Mouse (Mus musculus) stomach, embryonic 14.5 days (tissue): Measurements from ENCODE around the gene Foxq1. TPM values are rescaled to one million over a fixed set of nuclear protein-coding genes. Genes with fewer than 3 reads are reported as not detected.

Source experiments
- ATAC-seq: fragments of 200-750 bp; cut with Nextera tagmentation; 2 replicates; pipeline ENCODE4 v1.8.0; 2017; ENCODE audit warnings: low read depth, moderate TSS enrichment; ENCODE audit not compliant: insufficient number of reproducible peaks, insufficient read depth, low FRiP score
- H3K27ac ChIP-seq: fragments of 300-500 bp; sonication (generic); 2 replicates; pipeline ENCODE4 v1.5.1; 2014; ENCODE audit warnings: mild to moderate bottlenecking, low read length, moderate library complexity, mixed read lengths
- H3K27me3 ChIP-seq: fragments of 300-500 bp; sonication (generic); 2 replicates; pipeline ENCODE4 v1.6.1; 2014; ENCODE audit warnings: low read length, control low read depth, mixed read lengths; ENCODE audit not compliant: control insufficient read depth, insufficient read depth
- H3K36me3 ChIP-seq: fragments of 300-500 bp; sonication (generic); 2 replicates; pipeline ENCODE4 v1.6.1; 2014; ENCODE audit warnings: mild to moderate bottlenecking, control low read depth, low read length, moderate library complexity, mixed read lengths; ENCODE audit not compliant: control insufficient read depth, insufficient read depth
- H3K4me1 ChIP-seq: fragments of 300-500 bp; sonication (generic); 2 replicates; pipeline ENCODE4 v1.6.1; 2014; ENCODE audit warnings: low read length, control low read depth, mixed read lengths; ENCODE audit not compliant: control insufficient read depth, insufficient read depth
- H3K4me2 ChIP-seq: fragments of 300-500 bp; sonication (generic); replicated peaks from 2 replicates; pipeline ENCODE4 v1.6.1; 2014; ENCODE audit warnings: low read depth, low read length, control low read depth
- H3K4me3 ChIP-seq: fragments of 300-500 bp; sonication (generic); 2 replicates; pipeline ENCODE4 v1.5.1; 2014; ENCODE audit warnings: low read depth, low read length, control low read depth
- H3K9ac ChIP-seq: fragments of 300-500 bp; sonication (generic); replicated peaks from 2 replicates; pipeline ENCODE4 v1.6.1; 2014; ENCODE audit warnings: low read depth, mild to moderate bottlenecking, control low read depth, low read length, moderate library complexity, mixed read lengths
- H3K9me3 ChIP-seq: fragments of 300-500 bp; sonication (generic); 2 replicates; pipeline ENCODE4 v1.6.1; 2016; ENCODE audit warnings: low read depth, low read length, control low read depth; ENCODE audit not compliant: control insufficient read depth
- WGBS: fragments of 180-500 bp; shearing (Covaris S2); extraction: QIAGEN DNeasy Blood & Tissue Kit; methylation state at CpG from one replicate; pipeline ENCODE4 v1.1.7; 2014; 5-methylcytosine and 5-hydroxymethylcytosine counted together
- polyA plus RNA-seq: library from polyadenylated mRNA; unstranded; fragments of >200 nt; fragmentation: Nextera tagmentation; extraction: Ambion mirVana; gene quantifications from 2 replicates; pipeline ENCODE4 v1.2.1, GENCODE M21; 2014

Foxq1 gene
- polyA plus RNA-seq, 1 experiment from 2014 or later, result 16.7 TPM

DNA sequence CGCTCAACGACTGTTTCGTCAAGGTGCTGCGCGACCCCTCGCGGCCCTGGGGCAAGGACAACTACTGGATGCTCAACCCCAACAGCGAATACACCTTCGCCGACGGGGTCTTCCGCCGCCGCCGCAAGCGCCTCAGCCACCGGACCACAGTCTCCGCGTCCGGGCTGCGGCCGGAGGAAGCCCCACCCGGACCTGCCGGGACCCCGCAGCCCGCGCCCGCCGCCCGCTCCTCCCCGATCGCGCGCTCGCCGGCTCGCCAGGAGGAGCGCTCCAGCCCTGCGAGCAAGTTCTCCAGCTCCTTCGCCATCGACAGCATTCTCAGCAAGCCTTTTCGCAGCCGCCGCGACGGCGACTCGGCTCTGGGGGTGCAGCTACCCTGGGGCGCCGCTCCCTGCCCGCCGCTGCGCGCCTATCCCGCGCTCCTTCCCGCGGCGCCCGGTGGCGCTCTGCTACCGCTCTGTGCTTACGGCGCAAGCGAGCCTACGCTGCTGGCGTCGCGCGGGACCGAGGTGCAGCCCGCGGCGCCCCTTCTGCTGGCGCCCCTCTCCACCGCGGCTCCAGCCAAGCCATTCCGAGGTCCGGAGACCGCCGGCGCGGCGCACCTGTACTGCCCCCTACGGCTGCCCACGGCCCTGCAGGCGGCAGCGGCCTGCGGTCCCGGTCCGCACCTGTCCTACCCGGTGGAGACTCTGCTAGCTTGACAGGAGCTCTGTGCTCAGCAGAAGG lies 3.6 kb downstream of the Foxq1 start:
- Histone ChIP-seq H3K9me3 (no peaks in the 10 kb centered on the region), H3K4me1 (no peaks in the 10 kb centered on the region), H3K4me2 (peak overlapping the region; percentile 99), H3K4me3 (peak overlapping the region; percentile 36), H3K27me3 (0 out of 2 replicates have a peak, but pooled peaks cover 7% of the 10 kb centered on the region), H3K9ac (peak overlapping the region; percentile 77), H3K27ac (peak overlapping the region; percentile 52), H3K36me3 (no peaks in the 10 kb centered on the region)
- ATAC-seq, result peak; percentile 63
- WGBS, result under 1% methylated on average over 92 of the region's 92 CpGs

DNA sequence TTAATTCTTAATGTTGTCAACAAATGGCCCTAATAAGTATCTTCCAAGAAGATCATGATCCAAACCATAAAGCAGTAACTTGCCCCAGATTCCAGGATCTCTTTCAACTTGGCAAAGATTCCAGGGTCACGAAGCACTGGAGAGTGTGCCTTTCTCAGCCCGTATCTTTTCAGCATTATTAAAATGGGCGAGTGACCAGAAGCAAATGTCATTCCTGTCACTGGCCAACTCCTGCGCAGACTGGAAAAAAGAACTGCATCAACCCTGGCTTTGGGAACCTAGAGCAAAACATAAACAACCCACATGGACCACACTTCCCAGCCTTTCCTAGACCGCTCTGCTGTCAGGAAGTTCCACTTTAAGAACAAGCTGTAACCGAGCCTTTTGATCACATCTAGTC lies 8.5 kb downstream of the Foxq1 start:
- Histone ChIP-seq H3K36me3 (no peaks in the 10 kb centered on the region), H3K4me3 (no peak overlapping the region), H3K9me3 (no peaks in the 10 kb centered on the region), H3K4me1 (0 out of 2 replicates have a peak, but pooled peaks cover 5% of the 10 kb centered on the region), H3K27ac (no peak overlapping the region), H3K9ac (no peak overlapping the region), H3K27me3 (0 out of 2 replicates have a peak, but pooled peaks cover 3% of the 10 kb centered on the region), H3K4me2 (no peak overlapping the region)
- no peak for ATAC-seq
- 50% methylated on average over 6 of the region's 6 CpGs for WGBS

DNA sequence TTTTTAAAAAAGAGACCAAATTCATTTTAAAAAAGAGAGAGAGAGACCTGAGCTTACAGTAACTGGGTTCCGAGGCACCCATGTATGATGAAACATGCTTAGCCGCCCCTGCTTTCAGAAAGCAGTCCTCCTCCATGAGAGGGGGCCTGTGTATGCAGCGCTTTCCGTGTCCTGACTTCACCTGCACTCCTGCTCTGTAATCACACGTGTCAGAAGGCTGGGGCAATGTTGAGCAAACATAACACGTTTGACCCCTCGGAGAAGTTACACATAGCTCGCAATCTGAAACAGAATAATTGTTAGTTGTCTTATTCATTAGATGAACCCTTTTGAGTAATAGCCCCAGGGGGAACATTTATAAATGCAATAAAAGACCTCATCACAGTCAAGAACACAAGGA lies 11.2 kb downstream of the Foxq1 start:
- Histone ChIP-seq H3K4me3 (no peak overlapping the region), H3K9me3 (no peaks in the 10 kb centered on the region), H3K9ac (no peak overlapping the region), H3K36me3 (no peaks in the 10 kb centered on the region), H3K4me2 (no peak overlapping the region), H3K27ac (peak overlapping the region; percentile 23), H3K4me1 (0 out of 2 replicates have a peak, but pooled peaks cover 5% of the 10 kb centered on the region), H3K27me3 (no peaks in the 10 kb centered on the region)
- 67% methylated on average over 8 of the region's 8 CpGs for WGBS
- ATAC-seq, result peak; percentile 61; the same call in 1 of the 2 replicates

DNA sequence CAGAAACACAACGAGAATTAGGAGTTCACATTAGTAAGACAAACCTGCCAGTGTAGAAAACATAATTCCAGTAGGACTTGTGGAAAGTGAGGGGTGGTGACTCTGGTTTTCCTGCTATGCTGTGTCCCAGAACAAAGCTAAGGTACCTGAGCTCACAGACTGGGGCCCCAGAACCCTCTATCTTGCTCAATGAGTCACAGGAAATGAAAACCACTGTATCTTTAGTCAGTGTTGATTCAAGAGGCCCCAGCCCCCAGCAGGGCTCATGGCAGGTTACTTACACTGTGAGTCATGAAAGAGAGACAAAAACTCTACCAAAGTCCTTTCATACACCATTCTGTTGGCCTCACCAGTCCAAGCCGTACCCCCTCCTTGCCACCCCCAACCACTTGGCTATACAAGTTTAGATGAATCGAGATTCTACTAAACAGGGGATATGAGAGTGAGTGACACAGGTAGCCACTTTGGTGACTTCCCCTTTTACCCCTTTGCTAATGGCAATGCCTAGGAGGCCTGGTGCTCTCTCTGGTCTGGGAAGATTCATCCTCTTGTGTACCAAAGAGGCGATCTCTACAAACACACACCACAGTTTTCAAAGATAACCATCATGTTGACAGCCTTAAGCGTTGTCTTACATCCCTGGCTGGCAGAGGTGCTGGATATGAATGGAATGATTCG lies 11.8 kb downstream of the Foxq1 start:
- no peak overlapping the region for H3K4me2 ChIP-seq
- no peaks in the 10 kb centered on the region for H3K27me3 ChIP-seq
- peak; percentile 95 for ATAC-seq

DNA sequence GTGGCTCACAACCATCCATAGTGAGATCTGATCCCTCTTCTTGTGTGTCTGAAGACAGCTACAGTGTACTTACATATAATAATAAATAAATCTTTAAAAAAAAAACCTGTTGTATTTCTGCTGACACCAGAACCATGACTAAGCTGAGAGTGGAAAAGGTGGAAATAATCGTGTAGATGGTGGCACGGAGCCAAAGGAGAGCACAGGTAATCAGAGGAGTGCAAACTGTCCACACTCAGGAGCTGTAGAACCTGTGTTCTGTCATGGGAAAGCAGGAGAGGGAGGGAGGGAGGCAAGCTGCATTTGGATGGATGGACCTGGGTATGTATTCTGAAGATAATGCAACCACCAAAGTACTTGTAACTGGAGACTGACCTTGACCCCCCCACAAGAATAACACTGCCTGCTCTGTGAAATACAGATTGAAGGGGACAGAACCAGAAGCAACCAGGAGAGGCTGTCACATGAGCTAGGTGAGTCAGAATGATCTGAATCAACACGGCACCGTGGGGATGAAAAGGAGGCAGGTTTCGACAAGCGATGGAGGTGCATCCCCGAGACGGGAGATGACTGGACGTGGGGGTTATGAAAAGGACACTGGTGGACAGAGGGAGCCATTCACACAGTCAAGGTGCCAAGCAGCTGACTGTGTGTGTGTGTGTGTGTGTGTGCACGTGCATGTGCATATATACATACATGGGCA lies 17.0 kb downstream of the Foxq1 start:
- Histone ChIP-seq H3K36me3 (no peaks in the 10 kb centered on the region), H3K27me3 (no peaks in the 10 kb centered on the region), H3K4me1 (no peaks in the 10 kb centered on the region), H3K27ac (no peak overlapping the region), H3K4me3 (no peak overlapping the region), H3K9me3 (no peaks in the 10 kb centered on the region), H3K4me2 (no peak overlapping the region), H3K9ac (no peak overlapping the region)
- peak; percentile 37; the same call in 1 of the 2 replicates for ATAC-seq
- 80% methylated on average over 10 of the region's 10 CpGs for WGBS

More for the DNA sequence above, 11.8 kb downstream of the Foxq1 start:
- peak overlapping the region; percentile 23 for H3K27ac ChIP-seq
- no peaks in the 10 kb centered on the region for H3K36me3 ChIP-seq
- 76% methylated on average over 6 of the region's 6 CpGs for WGBS
- H3K9ac ChIP-seq, result no peak overlapping the region
- H3K4me1 ChIP-seq, result 0 out of 2 replicates have a peak, but pooled peaks cover 5% of the 10 kb centered on the region
- no peak overlapping the region for H3K4me3 ChIP-seq
- H3K9me3 ChIP-seq, result no peaks in the 10 kb centered on the region

DNA sequence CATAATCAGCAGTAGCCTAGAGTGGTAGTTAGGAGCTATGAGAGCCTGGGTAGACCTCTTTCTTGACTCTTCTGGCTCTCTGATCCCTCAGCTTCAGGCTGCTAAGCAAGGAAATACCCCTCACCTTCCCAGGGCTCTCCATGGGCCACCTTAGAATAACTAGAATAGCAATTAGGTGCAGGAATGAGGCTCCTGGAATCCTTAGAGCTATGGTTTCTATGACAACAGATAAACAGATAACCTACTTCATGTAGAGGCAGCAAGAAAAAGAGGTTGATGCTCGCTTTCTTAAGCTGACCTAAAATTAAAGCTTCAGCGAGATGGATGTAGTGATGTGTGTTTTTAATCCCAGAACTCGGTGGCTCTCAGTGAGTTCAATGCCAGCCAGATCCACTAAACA lies 18.7 kb downstream of the Foxq1 start:
- H3K9me3 ChIP-seq, result no peaks in the 10 kb centered on the region
- H3K36me3 ChIP-seq, result no peaks in the 10 kb centered on the region
- H3K9ac ChIP-seq, result no peak overlapping the region
- no peaks in the 10 kb centered on the region for H3K27me3 ChIP-seq
- no peak overlapping the region for H3K4me2 ChIP-seq
- ATAC-seq, result no peak
- no peaks in the 10 kb centered on the region for H3K4me1 ChIP-seq
- H3K27ac ChIP-seq, result no peak overlapping the region
- H3K4me3 ChIP-seq, result no peak overlapping the region
- 81% methylated on average over 3 of the region's 3 CpGs for WGBS

DNA sequence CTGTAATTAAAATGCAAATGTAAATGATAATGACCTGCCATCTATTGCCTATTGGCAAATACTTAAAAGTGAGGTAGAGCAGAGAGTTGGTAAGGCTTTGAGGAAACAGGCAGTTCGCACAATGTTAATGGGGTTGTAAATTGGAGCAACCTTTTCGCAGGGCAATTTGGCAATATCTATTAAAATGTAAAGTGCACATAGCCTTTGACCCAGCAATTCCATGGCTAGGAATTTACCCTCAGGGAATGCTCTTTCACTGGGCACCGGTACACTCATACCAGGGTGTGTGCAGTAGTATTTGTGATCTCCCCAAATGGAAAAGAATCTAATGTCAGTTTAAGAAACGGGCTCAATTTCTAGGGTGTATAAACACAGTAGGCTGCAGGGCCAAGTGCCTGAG lies 20.8 kb downstream of the Foxq1 start:
- WGBS, result 68% methylated on average over 4 of the region's 4 CpGs
- H3K36me3 ChIP-seq, result no peaks in the 10 kb centered on the region
- no peak overlapping the region for H3K27ac ChIP-seq
- ATAC-seq, result no peak
- no peaks in the 10 kb centered on the region for H3K4me1 ChIP-seq
- no peaks in the 10 kb centered on the region for H3K27me3 ChIP-seq
- H3K4me2 ChIP-seq, result no peak overlapping the region
- H3K4me3 ChIP-seq, result no peak overlapping the region
- H3K9me3 ChIP-seq, result no peaks in the 10 kb centered on the region
- no peak overlapping the region for H3K9ac ChIP-seq

DNA sequence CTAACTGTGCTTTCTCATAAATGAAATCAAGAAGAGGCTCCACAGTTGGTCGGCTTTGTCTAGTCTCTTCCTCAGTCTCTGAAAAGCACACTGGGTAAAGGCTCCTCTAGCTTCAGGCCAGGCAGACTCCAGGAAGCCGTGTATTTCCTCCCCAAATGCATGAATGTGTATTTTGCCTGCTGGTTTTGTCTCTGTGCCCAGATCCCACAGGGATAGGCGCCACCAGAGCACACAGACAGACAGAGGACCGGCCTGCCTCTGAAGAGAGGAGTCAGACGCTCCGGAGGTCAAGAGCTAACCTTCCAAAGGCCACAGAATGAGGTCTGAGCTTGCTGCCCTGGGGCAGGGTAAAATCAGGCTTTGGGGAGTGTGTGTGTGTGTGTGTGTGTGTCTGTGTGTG lies 21.6 kb downstream of the Foxq1 start:
- no peaks in the 10 kb centered on the region for H3K36me3 ChIP-seq
- no peaks in the 10 kb centered on the region for H3K4me1 ChIP-seq
- no peak for ATAC-seq
- no peak overlapping the region for H3K9ac ChIP-seq
- no peak overlapping the region for H3K27ac ChIP-seq
- no peaks in the 10 kb centered on the region for H3K27me3 ChIP-seq
- H3K4me3 ChIP-seq, result no peak overlapping the region
- WGBS, result 42% methylated on average over 6 of the region's 6 CpGs
- H3K9me3 ChIP-seq, result no peaks in the 10 kb centered on the region
- H3K4me2 ChIP-seq, result no peak overlapping the region
